7 mouse cellular contexts compared by ENCODE assay signal in genomic region chr4:155705592-155705929, GRCm38 (mm10). TPM values are rescaled to one million over a fixed set of nuclear protein-coding genes. Genes with fewer than 3 reads are reported as not detected.
DNase-seq lines count a peak whose midpoint lies in the region; ATAC-seq and TF ChIP-seq lines count a peak whose summit lies in the region.

No protein-coding gene starts in this region.

- H3K27ac ChIP-seq in spleen, adult 2 months (ENCODE audit: insufficient read depth, low read length): peak overlapping the region; percentile 99
- H3K27ac ChIP-seq in embryonic facial prominence, embryonic 11.5 days (replicated peaks; ENCODE audit: low read depth, low read length): peak overlapping the region; percentile 87
- H3K27ac ChIP-seq in intestine, embryonic 15.5 days: peak overlapping the region; percentile 98

- no peak for DNase-seq in spleen, adult 2 months (ENCODE audit: low read depth in 1 of 2, low spot score in 2 of 2)
- DNase-seq in spleen, postnatal 36 days (ENCODE audit: low spot score in 2 of 2): no peak
- DNase-seq in embryonic facial prominence, embryonic 11.5 days (ENCODE audit: low spot score): no peak
- DNase-seq in layer of hippocampus, postnatal 10 days (ENCODE audit: low spot score in 2 of 2): no peak

- H3K79me2 ChIP-seq in myocyte (ENCODE audit: control insufficient read depth, insufficient read depth): peaks cover 55% of the 10 kb centered on the region

- H3K36me3 ChIP-seq in spleen, adult 2 months (ENCODE audit: control insufficient read depth, insufficient read depth, low read length): no peaks in the 10 kb centered on the region
- no peaks in the 10 kb centered on the region; the same call in 1 of the 2 replicates for H3K36me3 ChIP-seq in embryonic facial prominence, embryonic 11.5 days (replicated peaks; ENCODE audit: control insufficient read depth, insufficient read depth, low read depth, low read length)
- H3K36me3 ChIP-seq in intestine, embryonic 15.5 days: no peaks in the 10 kb centered on the region
- no peaks in the 10 kb centered on the region for H3K36me3 ChIP-seq in myocyte (ENCODE audit: control insufficient read depth, insufficient read depth)

- H3K4me3 ChIP-seq in spleen, adult 2 months (ENCODE audit: extremely low read depth, insufficient read depth, insufficient read length): peak overlapping the region; percentile 96
- peak overlapping the region; percentile 92 for H3K4me3 ChIP-seq in embryonic facial prominence, embryonic 11.5 days (ENCODE audit: low read depth, low read length)
- peak overlapping the region; percentile 98 for H3K4me3 ChIP-seq in intestine, embryonic 15.5 days (replicated peaks)
- peak overlapping the region; percentile 95 for H3K4me3 ChIP-seq in myocyte

- H3K9ac ChIP-seq in embryonic facial prominence, embryonic 11.5 days (replicated peaks; ENCODE audit: low read length): peak overlapping the region; percentile 85
- peak overlapping the region; percentile 93 for H3K9ac ChIP-seq in intestine, embryonic 15.5 days

- TF ChIP-seq POLR2A in spleen, adult 2 months (IDR thresholded peaks at IDR 0.05; ENCODE audit: low read depth, low read length): no peak
- no peak for TF ChIP-seq POLR2A in myocyte (IDR thresholded peaks at IDR 0.05; ENCODE audit: insufficient read length, low read depth)

- 0% methylated on average over 19 of the region's 19 CpGs for WGBS in spleen, adult 2 months
- 0% methylated on average over 19 of the region's 19 CpGs for WGBS in embryonic facial prominence, embryonic 11.5 days
- WGBS in intestine, embryonic 15.5 days: 0% methylated on average over 19 of the region's 19 CpGs

- no peak for TF ChIP-seq CTCF in spleen, adult 2 months (IDR thresholded peaks at IDR 0.05; ENCODE audit: extremely low read depth, insufficient read depth, insufficient read length, insufficient replicate concordance)

- no peaks in the 10 kb centered on the region for H3K27me3 ChIP-seq in spleen, adult 2 months (ENCODE audit: control insufficient read depth, insufficient read depth, low read length)
- H3K27me3 ChIP-seq in embryonic facial prominence, embryonic 11.5 days (ENCODE audit: control insufficient read depth, insufficient read depth, low read length): no peaks in the 10 kb centered on the region
- no peaks in the 10 kb centered on the region for H3K27me3 ChIP-seq in intestine, embryonic 15.5 days (replicated peaks)
- no peaks in the 10 kb centered on the region for H3K27me3 ChIP-seq in myocyte (ENCODE audit: control insufficient read depth, insufficient read depth, insufficient read length)

- peak; percentile 3; the same call in 1 of the 2 replicates for ATAC-seq in embryonic facial prominence, embryonic 11.5 days (replicated peaks; ENCODE audit: insufficient number of reproducible peaks, low FRiP score, low TSS enrichment, low read depth)
- ATAC-seq in intestine, embryonic 15.5 days: no peak; the same call in 1 of the 2 replicates
- ATAC-seq in frontal cortex, adult (ENCODE audit: low TSS enrichment): no peak

- H3ac ChIP-seq in myocyte (ENCODE audit: control insufficient read depth, insufficient read length): peak overlapping the region; percentile 71

- H3K9me3 ChIP-seq in embryonic facial prominence, embryonic 11.5 days (replicated peaks; ENCODE audit: control insufficient read depth, low read length): no peaks in the 10 kb centered on the region
- H3K9me3 ChIP-seq in intestine, embryonic 15.5 days: no peaks in the 10 kb centered on the region

- peaks cover 4% of the 10 kb centered on the region for H3K4me1 ChIP-seq in spleen, adult 2 months (ENCODE audit: control insufficient read depth, insufficient read depth, insufficient read length)
- no peaks in the 10 kb centered on the region for H3K4me1 ChIP-seq in embryonic facial prominence, embryonic 11.5 days (ENCODE audit: control insufficient read depth, insufficient read depth, low read length)
- peaks cover 9% of the 10 kb centered on the region; the same call in 1 of the 2 replicates for H3K4me1 ChIP-seq in intestine, embryonic 15.5 days (replicated peaks)

- peak overlapping the region; percentile 52 for H3K4me2 ChIP-seq in embryonic facial prominence, embryonic 11.5 days (ENCODE audit: low read depth, low read length)
- peak overlapping the region; percentile 81 for H3K4me2 ChIP-seq in intestine, embryonic 15.5 days (replicated peaks)
- peak overlapping the region; percentile 93 for H3K4me2 ChIP-seq in myocyte (ENCODE audit: low read depth)

TF ChIP-seq in myocyte, 11 proteins besides CTCF, POLR2A, EP300 and RAD21:
- TF ChIP-seq MYOG (IDR thresholded peaks at IDR 0.05; ENCODE audit: control insufficient read depth in 1 of 3, insufficient read depth in 1 of 3, insufficient read length in 2 of 3, low read depth in 2 of 3): peak in 2 of 3 experiments; percentile 5 to 66
- TF ChIP-seq E2F4 (IDR thresholded peaks at IDR 0.05; ENCODE audit: insufficient read depth): no peak

RNA-seq across cellular contexts. Expression of gene Ssu72, which starts 1.0 kb away (rescaled TPM):
- polyA plus RNA-seq in spleen, adult 2 months (2012; rRNA removed): 82.4 and 117 TPM in 2 replicates
- 147 and 151 TPM in 2 replicates for polyA plus RNA-seq in embryonic facial prominence, embryonic 11.5 days (2014; fragmentation: Nextera tagmentation; extraction: Ambion mirVana)
- 150 and 153 TPM in 2 replicates for polyA plus RNA-seq in intestine, embryonic 15.5 days (2015; fragmentation: Nextera tagmentation; extraction: Ambion mirVana)
- polyA plus RNA-seq in myocyte (2012; fragmentation: generic; extraction: Trizol): 105 TPM
- 10 to 100 TPM; 77.2 to 81.7 TPM for total RNA-seq in layer of hippocampus, postnatal 10 days (2021)

RNA-seq across cellular contexts. Expression of gene Fndc10, which starts 11.4 kb away (rescaled TPM):
- polyA plus RNA-seq in spleen, adult 2 months (2012; rRNA removed): 8.8 and 12.7 TPM in 2 replicates
- 2.1 TPM in 2 replicates for polyA plus RNA-seq in embryonic facial prominence, embryonic 11.5 days (2014; fragmentation: Nextera tagmentation; extraction: Ambion mirVana)
- polyA plus RNA-seq in intestine, embryonic 15.5 days (2015; fragmentation: Nextera tagmentation; extraction: Ambion mirVana): 6.1 and 7.6 TPM in 2 replicates
- 8.3 TPM for polyA plus RNA-seq in myocyte (2012; fragmentation: generic; extraction: Trizol)
- total RNA-seq in layer of hippocampus, postnatal 10 days (2021): 10 to 100 TPM; 21.9 to 22.3 TPM

RNA-seq across cellular contexts. Expression of gene Tmem240, which starts 29.0 kb away (rescaled TPM):
- polyA plus RNA-seq in spleen, adult 2 months (2012; rRNA removed): 1.6 and 1.9 TPM in 2 replicates
- polyA plus RNA-seq in embryonic facial prominence, embryonic 11.5 days (2014; fragmentation: Nextera tagmentation; extraction: Ambion mirVana): 0.56 and 0.70 TPM in 2 replicates
- polyA plus RNA-seq in intestine, embryonic 15.5 days (2015; fragmentation: Nextera tagmentation; extraction: Ambion mirVana): 0.80 and 0.84 TPM in 2 replicates
- polyA plus RNA-seq in myocyte (2012; fragmentation: generic; extraction: Trizol): 1.2 TPM
- total RNA-seq in layer of hippocampus, postnatal 10 days (2021): 10 to 100 TPM; 44.8 to 45.2 TPM

RNA-seq across cellular contexts. Expression of gene Mib2, which starts 36.6 kb away (rescaled TPM):
- polyA plus RNA-seq in spleen, adult 2 months (2012; rRNA removed): 56.8 and 67.4 TPM in 2 replicates
- 11.0 and 11.8 TPM in 2 replicates for polyA plus RNA-seq in embryonic facial prominence, embryonic 11.5 days (2014; fragmentation: Nextera tagmentation; extraction: Ambion mirVana)
- 17.8 and 22.6 TPM in 2 replicates for polyA plus RNA-seq in intestine, embryonic 15.5 days (2015; fragmentation: Nextera tagmentation; extraction: Ambion mirVana)
- 106 TPM for polyA plus RNA-seq in myocyte (2012; fragmentation: generic; extraction: Trizol)
- total RNA-seq in layer of hippocampus, postnatal 10 days (2021): 10 to 100 TPM; 89.1 to 96.6 TPM

RNA-seq across cellular contexts. Expression of gene Mmp23, which starts 52.4 kb away (rescaled TPM):
- polyA plus RNA-seq in spleen, adult 2 months (2012; rRNA removed): 57.2 and 83.5 TPM in 2 replicates
- polyA plus RNA-seq in embryonic facial prominence, embryonic 11.5 days (2014; fragmentation: Nextera tagmentation; extraction: Ambion mirVana): 6.3 and 8.7 TPM in 2 replicates
- 36.8 and 38.0 TPM in 2 replicates for polyA plus RNA-seq in intestine, embryonic 15.5 days (2015; fragmentation: Nextera tagmentation; extraction: Ambion mirVana)
- 1.8 TPM for polyA plus RNA-seq in myocyte (2012; fragmentation: generic; extraction: Trizol)
- total RNA-seq in layer of hippocampus, postnatal 10 days (2021): 1 to 10 TPM; 2.7 to 4.1 TPM
